Mouse (Mus musculus): ENCODE measurements at regions not wholly inside any gene's neighbourhood (a gene's known extent, or its start where the extent isn't known, plus 50 kb on each side); places are given as distances from the start of the nearest gene placed in this dataset.

DNA sequence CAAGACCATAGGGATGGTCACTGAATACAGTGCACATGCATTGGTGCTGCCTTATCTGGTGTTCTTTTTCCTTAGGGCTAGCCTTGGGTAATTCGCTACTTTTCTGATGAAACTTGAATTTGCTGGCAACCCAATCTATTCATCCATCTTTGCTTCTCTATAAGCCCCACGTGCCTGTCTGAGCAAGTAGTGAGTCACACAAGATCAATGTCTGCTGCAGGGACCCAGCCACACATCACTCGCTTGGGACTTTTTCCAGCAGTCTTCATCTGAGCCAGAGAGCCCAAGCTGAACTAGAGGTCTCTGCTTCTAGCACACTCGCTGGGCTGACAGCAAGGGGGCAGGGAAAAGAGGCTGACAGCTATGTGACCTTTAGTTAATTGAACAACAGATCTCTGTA lies 464.3 kb upstream of the Nmur2 start:
- Histone ChIP-seq H3K36me3 (replicated peaks in 1 of 2; ENCODE audit: control insufficient read depth in 1 of 2, insufficient read depth in 1 of 2, low read length in 1 of 2) (no peaks in the 10 kb centered on the region), H3K4me2 (ENCODE audit: insufficient read depth, low read depth, poor library complexity, severe bottlenecking) (no peak overlapping the region), H3K79me2 (replicated peaks; ENCODE audit: control insufficient read depth, extremely low read depth, insufficient read depth, poor library complexity, severe bottlenecking) (no peaks in the 10 kb centered on the region), H3K9me3 (replicated peaks; ENCODE audit: low read length) (peaks cover 43% of the 10 kb centered on the region), H3K27ac (ENCODE audit: insufficient read depth, low read depth) (no peak overlapping the region), H3K27me3 (replicated peaks) (no peaks in the 10 kb centered on the region), H3K4me1 (ENCODE audit: control insufficient read depth in 1 of 2, insufficient read depth in 2 of 2) (no peaks in the 10 kb centered on the region), H3K4me3 (replicated peaks in 1 of 3; ENCODE audit: low read depth in 2 of 3, low read length in 2 of 3, poor library complexity in 1 of 3) (no peak overlapping the region), H3K9ac (ENCODE audit: insufficient read depth, low read depth) (no peak overlapping the region)
- dilution Hi-C loops (cut with MboI; ENCODE audit: extremely low pct_ligation_motif_present, extremely low pct_unique_long_range_greater_than_20kb, low sequenced_read_pairs) (no loop called here), in situ Hi-C loops (cut with MboI; ENCODE audit: low pct_ligation_motif_present, low pct_unique_long_range_greater_than_20kb, low sequenced_read_pairs) (no loop called here)
- no peak for DNase-seq (ENCODE audit: extremely low read depth)
- TF ChIP-seq ZC3H11A (IDR thresholded peaks at IDR 0.05; ENCODE audit: low read depth, low read length) (no peak), RAD21 (IDR thresholded peaks at IDR 0.05; ENCODE audit: low read depth, low read length) (no peak), IRF4 (IDR thresholded peaks at IDR 0.05; ENCODE audit: low read depth, low read length) (no peak), CHD1 (IDR thresholded peaks at IDR 0.05; ENCODE audit: low read depth, low read length) (no peak), ZNF384 (IDR thresholded peaks at IDR 0.05; ENCODE audit: low read depth, low read length) (no peak), CTCF (conservative IDR thresholded peaks at IDR 0.05 in 1 of 2, IDR thresholded peaks at IDR 0.05 in 1 of 2; ENCODE audit: low read depth in 2 of 2, low read length in 2 of 2) (no peak), SIN3A (IDR thresholded peaks at IDR 0.05; ENCODE audit: low read length) (no peak), BHLHE40 (IDR thresholded peaks at IDR 0.05; ENCODE audit: low read depth, low read length) (no peak), ELF1 (IDR thresholded peaks at IDR 0.05; ENCODE audit: low read depth, low read length) (no peak)

DNA sequence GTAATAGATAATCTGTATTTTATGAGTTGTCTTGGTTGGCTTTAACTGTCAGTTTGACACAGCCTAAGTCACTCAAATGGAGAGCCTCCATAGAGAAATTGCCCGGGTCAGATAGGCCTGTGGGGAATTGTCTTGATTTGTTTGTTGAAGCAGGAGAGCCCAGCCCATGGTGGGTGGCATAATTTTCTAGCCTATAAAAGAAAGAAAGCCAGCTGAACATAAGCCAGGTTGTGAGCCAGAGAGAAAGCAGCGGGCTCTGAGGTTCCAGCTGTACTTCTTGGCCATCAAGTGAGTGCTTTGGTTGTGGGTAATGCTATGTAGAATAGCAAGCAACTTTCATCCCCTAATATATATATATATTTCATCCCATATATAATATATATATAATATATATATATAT lies 474.1 kb upstream of the Nmur2 start:
- H3K27me3 ChIP-seq (replicated peaks): no peaks in the 10 kb centered on the region
- H3K27ac ChIP-seq (ENCODE audit: insufficient read depth, low read depth): no peak overlapping the region
- H3K79me2 ChIP-seq (replicated peaks; ENCODE audit: control insufficient read depth, extremely low read depth, insufficient read depth, poor library complexity, severe bottlenecking): no peaks in the 10 kb centered on the region
- H3K9ac ChIP-seq (ENCODE audit: insufficient read depth, low read depth): no peak overlapping the region
- H3K4me3 ChIP-seq (replicated peaks in 1 of 3; ENCODE audit: low read depth in 2 of 3, low read length in 2 of 3, poor library complexity in 1 of 3): no peak overlapping the region
- dilution Hi-C loops (cut with MboI; ENCODE audit: extremely low pct_ligation_motif_present, extremely low pct_unique_long_range_greater_than_20kb, low sequenced_read_pairs) (no loop called here), in situ Hi-C loops (cut with MboI; ENCODE audit: low pct_ligation_motif_present, low pct_unique_long_range_greater_than_20kb, low sequenced_read_pairs) (no loop called here)
- no peaks in the 10 kb centered on the region for H3K4me1 ChIP-seq (ENCODE audit: control insufficient read depth in 1 of 2, insufficient read depth in 2 of 2)
- H3K4me2 ChIP-seq (ENCODE audit: insufficient read depth, low read depth, poor library complexity, severe bottlenecking): no peak overlapping the region
- no peak for DNase-seq (ENCODE audit: extremely low read depth)
- no peak for TF ChIP-seq ZMIZ1 (IDR thresholded peaks at IDR 0.05; ENCODE audit: low read depth, low read length)
- no peaks in the 10 kb centered on the region for H3K36me3 ChIP-seq (replicated peaks in 1 of 2; ENCODE audit: control insufficient read depth in 1 of 2, insufficient read depth in 1 of 2, low read length in 1 of 2)
- peaks cover 33% of the 10 kb centered on the region for H3K9me3 ChIP-seq (replicated peaks; ENCODE audit: low read length)

DNA sequence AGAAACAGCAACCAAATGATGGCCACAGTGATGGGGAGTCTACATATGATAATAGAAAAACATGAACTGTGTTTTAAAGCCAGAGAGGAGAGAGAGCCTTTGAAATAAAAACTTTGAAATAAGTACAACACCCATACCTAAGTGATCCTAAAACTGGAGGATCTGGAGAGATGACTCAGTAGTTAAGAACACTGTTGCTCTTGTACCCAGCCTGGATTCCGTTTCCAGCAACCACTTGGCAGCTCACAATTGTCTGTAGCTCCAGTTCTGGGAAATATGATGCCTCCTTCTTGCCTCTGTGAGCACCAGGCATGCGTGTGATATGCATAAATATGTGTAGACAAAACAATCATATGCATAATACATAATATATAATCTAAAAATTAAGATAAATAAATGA lies 477.7 kb upstream of the Nmur2 start:
- dilution Hi-C loops (cut with MboI; ENCODE audit: extremely low pct_ligation_motif_present, extremely low pct_unique_long_range_greater_than_20kb, low sequenced_read_pairs): no loop called here
- Histone ChIP-seq H3K4me1 (ENCODE audit: control insufficient read depth in 1 of 2, insufficient read depth in 2 of 2) (no peaks in the 10 kb centered on the region), H3K27ac (ENCODE audit: insufficient read depth, low read depth) (no peak overlapping the region), H3K27me3 (replicated peaks) (no peaks in the 10 kb centered on the region), H3K9ac (ENCODE audit: insufficient read depth, low read depth) (no peak overlapping the region), H3K4me2 (ENCODE audit: insufficient read depth, low read depth, poor library complexity, severe bottlenecking) (no peak overlapping the region), H3K79me2 (replicated peaks; ENCODE audit: control insufficient read depth, extremely low read depth, insufficient read depth, poor library complexity, severe bottlenecking) (no peaks in the 10 kb centered on the region), H3K9me3 (replicated peaks; ENCODE audit: low read length) (peaks cover 43% of the 10 kb centered on the region), H3K4me3 (replicated peaks in 1 of 3; ENCODE audit: low read depth in 2 of 3, low read length in 2 of 3, poor library complexity in 1 of 3) (no peak overlapping the region), H3K36me3 (replicated peaks in 1 of 2; ENCODE audit: control insufficient read depth in 1 of 2, insufficient read depth in 1 of 2, low read length in 1 of 2) (no peaks in the 10 kb centered on the region)
- TF ChIP-seq TCF12 (IDR thresholded peaks at IDR 0.05; ENCODE audit: low read depth, low read length): no peak
- no peak for TF ChIP-seq ZMIZ1 (IDR thresholded peaks at IDR 0.05; ENCODE audit: low read depth, low read length)
- no peak for TF ChIP-seq ZC3H11A (IDR thresholded peaks at IDR 0.05; ENCODE audit: low read depth, low read length)
- TF ChIP-seq ETS1 (conservative IDR thresholded peaks at IDR 0.05; ENCODE audit: low read depth, low read length): no peak
- no peak for TF ChIP-seq JUN (IDR thresholded peaks at IDR 0.05; ENCODE audit: insufficient read depth, low read depth, low read length)
- no peak for TF ChIP-seq NRF1 (IDR thresholded peaks at IDR 0.05; ENCODE audit: low read depth, low read length)
- TF ChIP-seq POLR2A (IDR thresholded peaks at IDR 0.05; ENCODE audit: low read depth, low read length): no peak
- no peak for TF ChIP-seq MAZ (IDR thresholded peaks at IDR 0.05; ENCODE audit: low read depth, low read length)
- no peak for TF ChIP-seq SMC3 (IDR thresholded peaks at IDR 0.05; ENCODE audit: low read depth, low read length)
- no peak for TF ChIP-seq ELF1 (IDR thresholded peaks at IDR 0.05; ENCODE audit: low read depth, low read length)
- TF ChIP-seq SIN3A (IDR thresholded peaks at IDR 0.05; ENCODE audit: low read length): no peak
- TF ChIP-seq NELFE (IDR thresholded peaks at IDR 0.05; ENCODE audit: low read depth, low read length): no peak
- TF ChIP-seq MAX (IDR thresholded peaks at IDR 0.05; ENCODE audit: low read length): no peak
- no peak for TF ChIP-seq POLR2AphosphoS2 (IDR thresholded peaks at IDR 0.05; ENCODE audit: low read depth, low read length)
- no peak for TF ChIP-seq BHLHE40 (IDR thresholded peaks at IDR 0.05; ENCODE audit: low read depth, low read length)
- DNase-seq (ENCODE audit: extremely low read depth): no peak
- in situ Hi-C loops (cut with MboI; ENCODE audit: low pct_ligation_motif_present, low pct_unique_long_range_greater_than_20kb, low sequenced_read_pairs): no loop called here
